Mouse (Mus musculus) ES-E14 (cell line): Measurements from ENCODE around the gene Gm17267. TPM values are rescaled to one million over a fixed set of nuclear protein-coding genes. Genes with fewer than 3 reads are reported as not detected.
"Not testable (repeated sequence)": the region's sequence is repeated elsewhere in the genome, so short reads cannot be mapped to it uniquely, and the experiment has no call there.

Experiments
- DNase-seq: peaks from one replicate; pipeline ENCODE4 v3.0.0-alpha.2; 2013; ENCODE audit warnings: low read depth, low spot score
- H3K27ac ChIP-seq: 2 replicates; pipeline ENCODE4 v1.5.1; 2012; ENCODE audit warnings: low read depth, mild to moderate bottlenecking, low read length, moderate library complexity, mixed read lengths; ENCODE audit not compliant: poor library complexity, insufficient read depth, severe bottlenecking
- H3K36me3 ChIP-seq: 2 replicates; pipeline ENCODE4 v1.6.1; 2012; ENCODE audit warnings: mild to moderate bottlenecking, low read length, moderate library complexity, mixed read lengths; ENCODE audit not compliant: control insufficient read depth, poor library complexity, insufficient read depth, severe bottlenecking
- H3K4me1 ChIP-seq, 2 experiments: fragments of 150-350 bp in 1 of 2; sonication (generic) in 1 of 2; 2 replicates each; pipeline ENCODE4 v1.6.1; 2012; ENCODE audit warnings: low read length in 2 of 2, mild to moderate bottlenecking in 1 of 2, mixed read lengths in 1 of 2; ENCODE audit not compliant: control insufficient read depth in 2 of 2, insufficient read depth in 2 of 2, poor library complexity in 1 of 2
- H3K4me3 ChIP-seq, 2 experiments: fragments of 150-350 bp in 1 of 2; sonication (generic) in 1 of 2; 2 replicates each; pipeline ENCODE4 v1.5.1; 2012; ENCODE audit warnings: low read length in 2 of 2, low read depth in 1 of 2, mild to moderate bottlenecking in 1 of 2, mixed read lengths in 1 of 2; ENCODE audit not compliant: insufficient read depth in 1 of 2, poor library complexity in 1 of 2, severe bottlenecking in 1 of 2
- H3K9ac ChIP-seq: 2 replicates; pipeline ENCODE4 v1.6.1; 2012; ENCODE audit warnings: low read depth, mild to moderate bottlenecking, low read length, mixed read lengths; ENCODE audit not compliant: poor library complexity, insufficient read depth, severe bottlenecking
- H3K9me3 ChIP-seq: fragments of 150-350 bp; sonication (generic); 2 replicates; pipeline ENCODE4 v1.6.1; 2012; ENCODE audit warnings: low read depth, mild to moderate bottlenecking, low read length; ENCODE audit not compliant: control insufficient read depth, insufficient read depth
- in situ Hi-C, 2 experiments: fragments of 600-800 bp; cut with MboI; formaldehyde crosslinking; loops; one replicate each; pipeline ENCODE4 v1.15.1; 2025; ENCODE audit warnings: low sequenced_read_pairs in 2 of 2, inconsistent platforms in 1 of 2; ENCODE audit not compliant: unreplicated experiment in 2 of 2
- total RNA-seq: library from RNA; depleted of rRNA; stranded (reverse); fragments of 300-350 nt; gene quantifications from 2 replicates; pipeline ENCODE4 v1.2.3, GENCODE M21; 2012; rRNA removed

Gm17267 gene
- not detected in 2 replicates for total RNA-seq

GRCm38 (mm10) chrX:126017257-126017656, at the start of gene Gm17267:
TSS of gene Gm17267 (plus strand) at chrX:126017557.
- H3K27ac ChIP-seq, H3K4me3 ChIP-seq, H3K36me3 ChIP-seq, DNase-seq, in situ Hi-C loops, H3K9me3 ChIP-seq, H3K4me1 ChIP-seq, H3K9ac ChIP-seq: not testable (repeated sequence)
